Mouse (Mus musculus): Measurements from ENCODE around the gene 9430038I01Rik.

The 9430038I01Rik gene

GRCm38 (mm10) chr7:137374996-137375395 is 35.6 kb downstream of the 9430038I01Rik start:
- in situ Hi-C loops (cut with MboI; ENCODE audit: unreplicated experiment in 2 of 2): no loop called here

DNA sequence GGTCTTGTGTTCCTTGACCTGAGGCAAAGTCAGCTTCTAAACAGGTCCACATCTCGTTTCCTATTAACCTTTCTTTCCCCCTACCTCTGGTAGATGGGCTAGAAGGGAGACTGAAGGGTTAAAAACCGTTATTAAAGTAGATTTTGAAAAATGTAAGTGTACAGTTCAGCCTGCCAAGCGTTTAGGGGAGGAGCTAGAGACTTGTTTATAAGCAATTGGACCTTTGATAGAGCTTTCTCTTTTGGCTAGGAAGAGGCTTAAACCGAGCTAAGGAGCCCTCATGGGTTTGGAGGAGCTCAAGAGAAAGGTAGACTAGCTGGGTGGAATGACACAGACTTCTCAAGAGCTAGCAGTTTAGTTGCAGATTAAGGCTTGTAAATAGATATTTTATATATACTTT is 38.8 kb downstream of the 9430038I01Rik start:
- in situ Hi-C loops (cut with MboI; ENCODE audit: unreplicated experiment in 2 of 2): no loop called here

DNA sequence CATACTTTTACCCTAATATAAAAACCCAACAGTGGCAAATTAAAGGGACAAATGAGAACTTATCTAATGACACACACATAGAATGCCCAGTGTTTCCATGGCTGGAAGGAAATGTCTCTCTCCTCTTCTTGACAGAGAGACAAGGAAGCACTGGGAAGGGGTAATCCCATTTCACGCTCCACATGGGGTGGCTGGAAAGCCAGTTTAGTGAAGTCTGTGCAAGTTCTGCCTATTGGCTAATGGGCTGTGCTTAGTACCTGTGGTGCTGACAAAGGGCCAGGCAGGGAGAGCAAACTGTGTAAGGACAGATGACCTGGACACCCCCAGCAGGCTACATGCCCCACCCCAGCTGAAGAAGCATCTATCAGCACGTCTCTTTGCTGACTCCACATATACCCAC is 40.4 kb downstream of the 9430038I01Rik start:
- in situ Hi-C loops (cut with MboI; ENCODE audit: unreplicated experiment in 2 of 2): no loop called here

DNA sequence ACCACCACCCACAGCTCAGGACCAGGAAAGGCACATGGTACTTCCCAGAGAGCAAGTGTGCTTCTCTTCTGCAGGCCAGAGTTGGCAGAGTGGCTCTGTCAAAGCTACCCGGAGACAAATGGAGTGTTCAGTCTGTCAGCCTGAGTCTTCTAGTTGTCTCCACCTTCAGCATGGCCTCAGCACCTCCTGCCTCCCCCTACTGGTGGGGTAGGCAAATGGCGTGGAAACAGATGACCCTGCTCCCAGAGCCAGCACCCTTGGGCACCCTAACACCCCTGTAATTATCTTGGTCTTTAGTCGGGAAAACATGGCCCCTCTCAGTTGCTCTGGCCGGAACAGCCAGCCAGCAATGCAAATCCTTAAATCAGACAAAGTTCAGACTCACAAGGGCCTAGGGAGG is 43.8 kb downstream of the 9430038I01Rik start:
- in situ Hi-C loops (cut with MboI; ENCODE audit: unreplicated experiment in 2 of 2): no loop called here

DNA sequence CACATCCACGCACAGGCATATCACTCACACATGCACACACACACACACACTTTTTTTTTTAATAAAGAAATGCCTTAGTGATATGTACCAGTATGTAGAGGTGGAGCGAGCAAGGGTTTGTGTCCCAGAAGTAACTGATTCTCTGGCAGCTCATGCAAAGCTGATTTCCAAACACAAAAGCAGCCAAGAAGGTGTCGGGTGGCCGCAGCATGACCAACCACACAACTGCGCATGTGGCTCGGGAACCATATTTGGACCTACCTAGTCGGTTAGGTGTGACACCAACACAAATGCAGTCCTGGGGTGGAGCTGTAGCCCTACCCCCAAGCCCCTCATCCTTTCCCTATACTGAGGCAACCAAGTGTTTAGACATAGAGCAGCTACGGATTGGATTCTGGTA is 45.5 kb downstream of the 9430038I01Rik start:
- in situ Hi-C loops (cut with MboI; ENCODE audit: unreplicated experiment in 2 of 2): no loop called here

GRCm38 (mm10) chr7:137364571-137364970 is 46.0 kb downstream of the 9430038I01Rik start:
- in situ Hi-C loops (cut with MboI; ENCODE audit: unreplicated experiment in 2 of 2): no loop called here

DNA sequence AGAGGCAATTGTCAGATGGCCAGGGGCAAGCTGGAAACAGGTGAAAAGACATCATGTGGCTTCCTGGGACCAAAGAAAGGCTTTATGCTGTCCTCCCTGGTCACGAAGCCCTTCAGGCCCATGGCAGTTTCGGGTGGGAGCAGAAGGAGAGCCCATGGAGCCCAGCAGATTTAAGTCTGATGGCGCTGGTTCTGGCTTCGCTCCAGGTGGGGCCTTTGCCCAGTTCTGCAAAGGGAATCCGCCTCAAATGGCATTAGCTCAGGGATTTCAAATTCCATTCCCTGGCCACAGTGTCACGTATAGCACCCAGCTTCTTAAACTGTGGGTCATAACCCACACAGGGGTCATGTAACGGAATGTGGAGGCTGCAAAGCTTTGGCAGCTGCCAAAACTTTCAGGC is 63.7 kb downstream of the 9430038I01Rik start:
- in situ Hi-C loops (cut with MboI; ENCODE audit: unreplicated experiment in 2 of 2): no loop called here

DNA sequence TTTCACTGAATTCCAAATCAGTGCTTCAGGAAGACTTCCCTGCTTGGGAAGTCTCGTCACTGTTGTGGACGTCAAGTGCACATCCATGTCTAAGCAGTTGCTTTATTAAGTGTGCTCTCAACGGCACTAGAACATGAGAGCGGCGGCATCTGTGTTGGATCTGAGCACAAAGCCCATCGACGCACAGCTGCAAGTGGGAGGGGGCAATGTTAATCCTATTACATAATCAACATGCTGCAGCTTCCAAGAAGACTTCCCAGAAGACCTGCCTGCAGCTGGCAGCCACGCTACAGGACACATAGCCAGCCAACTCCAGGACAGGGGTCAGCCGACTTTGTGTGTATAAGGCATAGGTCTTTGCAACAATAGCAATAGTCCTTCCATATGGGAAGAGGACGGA is 64.5 kb downstream of the 9430038I01Rik start:
- in situ Hi-C loops (cut with MboI; ENCODE audit: unreplicated experiment in 2 of 2): no loop called here

DNA sequence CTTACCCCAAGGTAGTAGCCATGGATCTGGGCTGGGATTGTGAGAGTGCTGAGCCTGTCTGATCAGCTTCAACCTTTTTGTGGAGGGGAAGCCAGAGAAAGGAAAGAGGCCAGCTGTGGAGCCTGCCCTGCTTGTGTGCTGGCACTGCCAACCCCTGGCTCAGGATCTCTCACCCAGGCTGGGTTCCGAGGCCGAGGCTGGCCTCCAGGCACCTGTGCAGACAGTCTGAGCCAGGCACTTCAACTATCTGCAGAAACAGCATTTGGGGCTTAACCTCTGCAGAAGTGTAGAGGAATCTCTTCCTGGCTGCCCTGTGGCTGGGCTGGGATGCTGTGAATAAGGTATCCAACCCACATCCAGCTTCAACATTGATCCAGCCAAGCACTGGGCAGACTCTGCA is 76.6 kb downstream of the 9430038I01Rik start:
- in situ Hi-C loops (cut with MboI; ENCODE audit: unreplicated experiment in 2 of 2): no loop called here

All from v-Abl transformed pro-B cells (cell line).